Mouse (Mus musculus): ENCODE results near the gene Cdk19.

GRCm38 (mm10) chr10:40376286-40376685, 36.9 kb downstream of the Cdk19 start:
- no peak for TF ChIP-seq CTCF (IDR thresholded peaks at IDR 0.05; ENCODE audit: borderline replicate concordance, control insufficient read depth, extremely low read depth, insufficient read depth, low read length, poor library complexity)
- no peak for TF ChIP-seq POLR2A (IDR thresholded peaks at IDR 0.05; ENCODE audit: control insufficient read depth, extremely low read depth, insufficient read depth, low read length, poor library complexity)

All from thymus, adult 2 months (tissue).